Mouse (Mus musculus) CD4-positive naive resting alpha-beta T cell, adult 57 days (primary cell): Measurements from ENCODE around the gene Lif. TPM values are rescaled to one million over a fixed set of nuclear protein-coding genes. Genes with fewer than 3 reads are reported as not detected.

Source experiments
- total RNA-seq: library from RNA; stranded (reverse); gene quantifications from one replicate; pipeline ENCODE4 v1.2.4, GENCODE M21; 2023

Gene Lif
- total RNA-seq: 0.89 TPM

GRCm38 (mm10) chr11:4256846-4257607 lies at the start of gene Lif:
Gene Lif (plus strand): TSS chr11:4257557.

DNA sequence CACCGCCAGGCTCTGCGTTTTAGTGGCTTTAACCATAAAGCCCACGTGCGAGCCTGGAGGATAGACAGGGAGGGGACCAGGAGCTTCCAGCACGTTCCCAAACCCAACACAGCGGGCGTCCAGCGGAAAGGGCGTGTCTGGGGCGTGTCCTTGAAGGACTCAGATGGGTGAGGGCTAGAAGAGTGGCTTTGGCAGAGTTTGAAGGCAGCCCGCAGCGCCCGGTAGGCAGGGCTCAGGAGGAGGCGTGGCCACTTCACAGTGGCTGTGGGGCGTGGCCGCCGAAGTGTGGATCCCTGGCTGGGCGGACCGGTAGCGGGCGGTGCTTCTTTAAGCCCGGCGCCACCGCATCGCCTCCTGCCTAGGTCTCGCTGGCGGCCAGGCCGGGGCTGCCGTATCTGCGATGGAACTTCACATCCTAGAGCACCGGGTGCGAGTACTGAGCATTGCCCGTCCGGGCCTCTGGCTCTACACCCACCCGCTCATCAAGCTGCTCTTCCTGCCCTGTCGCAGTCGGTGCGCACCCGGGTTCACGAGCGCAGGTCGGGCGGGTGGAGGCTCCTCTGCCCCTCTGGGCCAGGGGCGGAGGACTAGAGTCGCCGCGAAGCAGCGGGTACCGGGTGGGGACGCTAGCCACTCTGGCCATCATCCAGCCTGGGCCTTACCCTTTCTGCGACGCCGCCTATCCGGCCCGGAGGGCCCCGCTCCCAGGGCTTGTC lies 39.3 kb upstream of the Lif start, which contains the start of gene Castor1:
TSS of gene Castor1 (plus strand) at position 312 of the 716 bp plus-strand sequence.

GRCm38 (mm10) chr11:4235665-4236545 lies 21.5 kb upstream of the Lif start, which contains the start of gene Osm:
Gene Osm (plus strand): TSS chr11:4236420.

Other genes starting within 250 kb of the Lif start
- not detected for gene Sec14l4, start 226.1 kb upstream of the Lif start, total RNA-seq
- gene Sec14l3, start 192.7 kb upstream of the Lif start, total RNA-seq: not detected
- gene Mtfp1, start 162.1 kb upstream of the Lif start, total RNA-seq: not detected
- gene Sec14l2, start 134.1 kb upstream of the Lif start, total RNA-seq: 1.0 TPM
- 29.4 TPM for gene Rnf215, start 122.4 kb upstream of the Lif start, total RNA-seq
- 8.5 TPM for gene Ccdc157, start 97.3 kb upstream of the Lif start, total RNA-seq
- gene Sf3a1, start 97.2 kb upstream of the Lif start, total RNA-seq: 50.1 TPM
- 66.6 TPM for gene Tbc1d10a, start 70.8 kb upstream of the Lif start, total RNA-seq
- 14.1 TPM for gene Castor1, start 39.3 kb upstream of the Lif start, total RNA-seq
- 14.2 TPM for gene Osm, start 21.1 kb upstream of the Lif start, total RNA-seq
- gene Hormad2, start 183.5 kb downstream of the Lif start, total RNA-seq: 1.6 TPM